Mouse (Mus musculus): ENCODE measurements around the gene 9530053A07Rik. TPM values are rescaled to one million over a fixed set of nuclear protein-coding genes. Genes with fewer than 3 reads are reported as not detected.
"Not testable (repeated sequence)": the region's sequence is repeated elsewhere in the genome, so short reads cannot be mapped to it uniquely, and the experiment has no call there.

The 9530053A07Rik gene
- polyA plus RNA-seq, 1 experiment from 2014 or later, result not detected

DNA sequence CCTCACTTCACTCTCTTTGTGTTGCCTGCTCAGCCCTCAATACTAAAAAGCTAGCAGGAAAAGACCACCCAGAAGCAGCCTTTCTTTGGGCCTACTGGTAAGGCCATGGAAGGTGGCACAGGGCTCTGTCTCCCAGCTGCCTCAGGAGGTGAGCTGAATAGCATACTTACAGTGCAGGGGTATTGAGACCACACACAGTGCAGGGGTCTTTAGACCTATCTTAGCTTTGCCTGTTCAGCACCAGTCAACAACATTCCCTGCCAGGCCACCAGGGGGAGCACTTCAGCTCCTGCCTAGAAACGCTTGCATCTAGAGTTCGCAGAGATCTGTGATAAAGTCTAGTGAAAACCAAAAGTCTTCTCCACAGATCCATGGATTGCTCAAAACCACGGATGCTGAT, 19.0 kb downstream of the 9530053A07Rik start:
- H3K4me3 ChIP-seq (replicated peaks), result no peak overlapping the region
- no peaks in the 10 kb centered on the region for H3K36me3 ChIP-seq (replicated peaks)
- H3K27me3 ChIP-seq, result no peaks in the 10 kb centered on the region; the same call in none of the 2 replicates
- no peak overlapping the region for H3K4me2 ChIP-seq
- WGBS (ENCODE audit: insufficient replicate concordance), result 13% methylated on average over 3 of the region's 3 CpGs
- 0 out of 2 replicates have a peak, but pooled peaks cover 2% of the 10 kb centered on the region for H3K9me3 ChIP-seq (replicated peaks)
- H3K9ac ChIP-seq, result no peak overlapping the region
- no peaks in the 10 kb centered on the region for H3K4me1 ChIP-seq (replicated peaks)
- no peak for ATAC-seq (ENCODE audit: insufficient read depth)
- H3K27ac ChIP-seq (replicated peaks), result no peak overlapping the region

DNA sequence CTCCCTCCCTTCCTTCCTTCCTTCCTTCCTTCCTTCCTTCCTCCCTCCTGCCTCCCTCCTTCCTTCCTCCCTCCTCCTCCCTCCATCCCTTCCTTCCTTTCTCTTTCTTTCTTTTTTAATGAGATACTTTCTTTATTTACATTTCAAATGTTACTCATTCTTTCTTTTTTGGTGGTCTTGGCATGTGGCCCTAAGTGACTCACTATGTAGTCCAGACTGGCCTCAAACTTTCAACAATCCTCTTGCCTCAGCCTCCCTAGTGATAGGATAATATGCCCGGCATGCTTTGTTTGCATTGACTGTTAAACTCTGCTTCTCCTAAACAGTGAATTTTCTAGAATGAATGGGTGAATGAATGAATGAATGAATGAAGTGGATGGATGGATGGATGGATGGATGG, 20.6 kb downstream of the 9530053A07Rik start:
- ATAC-seq (ENCODE audit: insufficient read depth), result no peak
- WGBS (ENCODE audit: insufficient replicate concordance), result 70% methylated on average over 1 of the region's 1 CpGs

DNA sequence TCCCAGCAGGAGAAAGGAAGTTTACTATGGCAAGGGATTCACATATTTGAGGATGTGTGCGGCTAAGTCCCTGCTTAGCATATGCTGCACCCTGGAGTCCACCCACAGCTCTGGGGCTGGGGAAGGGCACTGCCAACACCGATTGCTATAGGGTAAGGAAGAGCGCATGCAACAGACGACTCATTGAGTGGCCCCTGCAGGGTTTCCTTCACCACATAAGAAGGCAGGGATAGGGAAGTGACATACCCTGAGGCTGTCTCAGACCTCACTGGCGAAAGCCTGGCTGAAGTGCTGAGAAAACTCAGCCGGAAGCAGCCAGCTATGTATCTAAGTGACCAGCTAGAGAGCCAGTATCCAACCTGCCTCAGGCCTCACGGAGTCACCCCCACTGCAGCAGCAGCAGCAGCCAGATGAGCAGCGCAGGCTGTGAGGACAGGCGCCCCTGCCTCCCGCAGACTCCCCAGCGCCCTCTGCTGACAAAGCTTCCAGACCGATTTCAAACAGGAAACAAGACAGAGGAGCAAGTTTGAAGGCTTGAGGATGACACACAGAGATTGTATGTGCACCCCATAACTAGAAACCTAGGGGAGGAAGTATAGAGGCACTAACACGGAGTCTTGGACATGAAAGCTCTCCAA, 22.4 kb downstream of the 9530053A07Rik start:
- H3K4me2 ChIP-seq, result no peak overlapping the region
- no peaks in the 10 kb centered on the region for H3K9me3 ChIP-seq (replicated peaks)
- H3K9ac ChIP-seq, result no peak overlapping the region
- no peaks in the 10 kb centered on the region for H3K4me1 ChIP-seq (replicated peaks)
- ATAC-seq (ENCODE audit: insufficient read depth), result no peak
- WGBS (ENCODE audit: insufficient replicate concordance), result 8% methylated on average over 13 of the region's 13 CpGs
- H3K27me3 ChIP-seq, result no peaks in the 10 kb centered on the region; the same call in none of the 2 replicates
- H3K36me3 ChIP-seq (replicated peaks), result no peaks in the 10 kb centered on the region
- no peak overlapping the region for H3K4me3 ChIP-seq (replicated peaks)
- no peak overlapping the region for H3K27ac ChIP-seq (replicated peaks)

More for the DNA sequence above, 20.6 kb downstream of the 9530053A07Rik start:
- Histone ChIP-seq H3K36me3 (replicated peaks) (no peaks in the 10 kb centered on the region), H3K4me1 (replicated peaks) (no peaks in the 10 kb centered on the region), H3K4me3 (replicated peaks) (no peak overlapping the region), H3K9ac (no peak overlapping the region), H3K27ac (replicated peaks) (no peak overlapping the region), H3K4me2 (no peak overlapping the region), H3K9me3 (replicated peaks) (no peaks in the 10 kb centered on the region), H3K27me3 (no peaks in the 10 kb centered on the region; the same call in none of the 2 replicates)

DNA sequence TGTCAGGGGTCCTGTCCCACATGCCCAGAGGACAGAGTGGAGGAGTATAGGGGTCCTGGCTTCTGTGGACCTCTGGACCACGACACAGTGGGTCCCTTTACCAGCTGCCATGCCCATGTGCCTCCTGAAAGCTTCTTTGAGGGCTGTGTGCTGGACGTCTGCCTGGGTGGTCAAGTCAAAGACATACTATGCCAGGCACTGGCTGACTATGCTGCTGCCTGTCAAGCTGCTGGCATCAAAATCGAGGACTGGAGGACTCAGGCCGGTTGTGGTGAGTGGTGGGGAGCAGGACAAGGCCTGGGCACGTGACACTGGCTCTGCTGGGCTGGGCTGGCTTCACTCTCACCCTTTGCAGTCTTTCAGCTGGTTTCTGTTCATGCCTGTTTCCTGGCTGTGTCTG, 24.3 kb downstream of the 9530053A07Rik start:
- H3K4me1 ChIP-seq (replicated peaks); H3K27ac ChIP-seq (replicated peaks); H3K9me3 ChIP-seq (replicated peaks); H3K4me3 ChIP-seq (replicated peaks); H3K27me3 ChIP-seq; H3K36me3 ChIP-seq (replicated peaks); ATAC-seq (ENCODE audit: insufficient read depth); H3K4me2 ChIP-seq; H3K9ac ChIP-seq: not testable (repeated sequence)
- WGBS (ENCODE audit: insufficient replicate concordance), result 25% methylated on average over 5 of the region's 5 CpGs

DNA sequence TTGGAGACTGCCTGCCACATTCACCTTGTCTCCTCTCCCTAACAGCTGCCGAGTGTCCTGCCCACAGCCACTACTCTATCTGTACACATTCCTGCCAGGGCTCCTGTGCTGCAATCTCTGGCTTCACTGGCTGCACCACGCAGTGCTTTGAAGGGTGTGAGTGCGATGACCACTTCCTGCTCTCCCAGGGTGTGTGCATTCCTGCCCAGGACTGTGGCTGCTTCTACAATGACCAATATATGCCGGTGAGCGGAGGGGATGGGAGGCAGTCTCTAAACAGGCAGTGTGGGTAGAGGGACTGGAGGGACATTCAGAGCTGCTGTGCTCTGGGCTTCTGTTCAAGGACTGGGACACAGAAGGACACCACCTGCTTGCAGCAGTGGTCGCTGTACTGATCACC, 30.0 kb downstream of the 9530053A07Rik start:
- ATAC-seq (ENCODE audit: insufficient read depth), result no peak
- H3K36me3 ChIP-seq (replicated peaks), result no peaks in the 10 kb centered on the region
- no peaks in the 10 kb centered on the region for H3K9me3 ChIP-seq (replicated peaks)
- no peak overlapping the region for H3K4me3 ChIP-seq (replicated peaks)
- H3K4me2 ChIP-seq, result no peak overlapping the region
- no peaks in the 10 kb centered on the region for H3K4me1 ChIP-seq (replicated peaks)
- no peak overlapping the region for H3K9ac ChIP-seq
- H3K27me3 ChIP-seq, result no peaks in the 10 kb centered on the region
- H3K27ac ChIP-seq (replicated peaks), result no peak overlapping the region
- WGBS (ENCODE audit: insufficient replicate concordance), result 25% methylated on average over 6 of the region's 6 CpGs

DNA sequence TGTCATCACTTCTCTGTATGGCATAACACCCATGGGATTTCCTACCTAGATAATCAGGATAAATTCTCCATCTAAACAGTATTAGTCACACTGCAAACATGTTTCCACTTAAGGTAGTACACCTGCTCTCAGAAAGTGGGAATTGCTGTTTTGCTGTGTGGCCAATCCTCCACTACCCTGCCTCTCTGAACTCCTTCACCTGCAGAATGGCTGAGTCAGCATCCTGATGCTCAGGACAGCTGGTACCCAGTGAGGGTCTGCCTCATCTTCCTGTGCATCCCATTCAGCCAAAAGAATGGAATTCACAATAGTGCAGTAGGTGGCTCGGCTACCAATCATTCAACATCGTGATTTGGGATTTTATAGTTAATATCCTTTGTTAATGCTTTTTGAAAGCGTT, 30.6 kb downstream of the 9530053A07Rik start:
- no peaks in the 10 kb centered on the region for H3K4me1 ChIP-seq (replicated peaks)
- no peaks in the 10 kb centered on the region for H3K27me3 ChIP-seq
- no peaks in the 10 kb centered on the region for H3K36me3 ChIP-seq (replicated peaks)
- no peak for ATAC-seq (ENCODE audit: insufficient read depth)
- H3K4me2 ChIP-seq, result no peak overlapping the region
- H3K27ac ChIP-seq (replicated peaks), result no peak overlapping the region
- 55% methylated on average over 3 of the region's 3 CpGs for WGBS (ENCODE audit: insufficient replicate concordance)
- no peak overlapping the region for H3K9ac ChIP-seq
- no peak overlapping the region for H3K4me3 ChIP-seq (replicated peaks)
- no peaks in the 10 kb centered on the region for H3K9me3 ChIP-seq (replicated peaks)

DNA sequence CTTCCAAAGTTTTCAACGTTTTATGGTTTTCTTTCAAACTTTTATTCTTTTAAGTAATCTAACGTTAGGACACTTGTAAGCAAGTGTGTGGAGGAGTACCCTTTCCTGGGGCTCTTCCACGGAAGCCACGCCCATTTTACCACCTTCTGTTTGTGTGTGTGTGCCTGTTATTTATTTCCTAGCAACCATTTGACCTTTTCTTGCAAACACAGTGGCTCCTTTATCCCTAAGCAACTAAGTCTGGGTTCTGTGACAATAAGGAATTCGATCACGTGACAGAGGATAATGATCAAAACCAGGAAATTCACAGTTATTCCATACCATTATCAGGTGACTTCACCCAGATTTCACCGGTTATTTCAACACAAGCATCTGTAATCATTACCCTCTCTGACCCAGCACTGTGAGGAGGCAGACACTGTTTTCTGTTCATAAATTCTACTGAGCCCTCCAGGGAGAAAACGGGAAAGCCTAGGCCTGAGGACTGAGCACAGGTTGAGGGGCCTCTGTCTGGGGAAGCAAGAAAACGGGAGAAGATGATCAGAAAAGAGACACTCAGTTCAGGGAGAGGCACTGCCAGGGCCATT, 32.0 kb downstream of the 9530053A07Rik start:
- WGBS (ENCODE audit: insufficient replicate concordance), result 48% methylated on average over 9 of the region's 9 CpGs
- no peak overlapping the region for H3K9ac ChIP-seq
- no peaks in the 10 kb centered on the region for H3K36me3 ChIP-seq (replicated peaks)
- peaks cover 5% of the 10 kb centered on the region; the same call in 1 of the 2 replicates for H3K9me3 ChIP-seq (replicated peaks)
- H3K27me3 ChIP-seq, result no peaks in the 10 kb centered on the region
- H3K4me1 ChIP-seq (replicated peaks), result no peaks in the 10 kb centered on the region
- no peak overlapping the region for H3K4me3 ChIP-seq (replicated peaks)
- no peak overlapping the region for H3K27ac ChIP-seq (replicated peaks)
- no peak overlapping the region for H3K4me2 ChIP-seq
- no peak for ATAC-seq (ENCODE audit: insufficient read depth)

DNA sequence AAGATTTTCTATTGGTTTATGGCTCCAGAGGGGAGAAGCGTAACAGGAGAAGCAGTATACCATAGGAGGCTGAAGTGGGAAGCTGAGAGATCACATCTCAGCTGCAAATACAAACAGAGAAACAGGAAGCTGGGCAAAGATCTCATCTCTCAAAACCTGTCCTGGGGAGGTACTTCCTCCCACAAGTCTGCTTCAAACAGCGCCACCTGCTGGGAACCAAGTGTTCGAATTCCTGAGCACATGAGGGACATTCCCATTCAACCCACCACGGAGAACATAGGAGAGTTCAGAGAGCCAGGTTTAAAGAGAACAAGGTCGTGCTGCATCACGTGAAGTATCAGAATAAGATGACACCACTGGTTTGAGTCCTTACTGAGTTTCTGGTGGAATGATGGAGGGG, 36.1 kb downstream of the 9530053A07Rik start:
- ATAC-seq (ENCODE audit: insufficient read depth), result no peak
- Histone ChIP-seq H3K4me3 (replicated peaks) (no peak overlapping the region), H3K4me1 (replicated peaks) (peaks cover 22% of the 10 kb centered on the region), H3K9me3 (replicated peaks) (peaks cover 5% of the 10 kb centered on the region; the same call in 1 of the 2 replicates), H3K4me2 (no peak overlapping the region), H3K27me3 (no peaks in the 10 kb centered on the region; the same call in 1 of the 2 replicates), H3K36me3 (replicated peaks) (no peaks in the 10 kb centered on the region), H3K9ac (no peak overlapping the region), H3K27ac (replicated peaks) (no peak overlapping the region)
- WGBS (ENCODE audit: insufficient replicate concordance), result 63% methylated on average over 6 of the region's 6 CpGs

DNA sequence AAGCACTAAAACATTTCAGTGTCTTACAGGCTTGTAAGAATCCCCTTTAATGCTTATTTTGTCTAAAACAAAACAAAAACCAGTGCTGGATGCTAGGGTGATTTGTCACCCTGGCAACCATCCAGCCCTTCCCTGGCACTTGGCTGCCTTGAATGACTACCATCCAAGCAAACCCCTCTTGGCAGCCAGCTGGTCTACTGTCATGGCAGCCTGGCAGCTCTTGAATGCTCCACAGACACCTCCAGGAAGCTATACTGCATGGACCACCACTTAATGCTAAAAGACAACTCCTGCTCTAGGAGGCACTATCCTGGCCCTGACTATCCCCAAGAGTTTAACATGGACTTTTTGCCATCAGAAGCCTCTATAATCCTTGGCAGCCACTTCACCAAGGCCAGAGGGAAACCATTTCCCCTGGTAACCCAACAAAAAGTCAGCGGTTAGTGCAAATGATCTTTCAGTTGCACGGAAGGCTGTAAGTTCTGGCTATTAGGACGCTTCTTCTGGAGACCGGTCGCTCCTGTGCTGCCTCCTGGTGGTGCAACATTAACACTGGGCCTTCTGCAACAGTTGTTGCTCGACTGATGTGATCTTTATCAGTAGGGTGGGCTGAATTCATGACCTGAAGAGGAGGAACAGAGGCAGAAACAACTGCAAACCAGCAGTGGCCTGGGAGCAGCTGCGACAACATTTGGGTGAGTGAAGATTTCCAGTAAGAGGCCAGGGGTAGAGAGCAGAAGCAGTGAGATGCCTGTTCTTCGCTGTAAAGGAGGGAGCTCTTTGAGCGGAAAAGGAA, 39.3 kb downstream of the 9530053A07Rik start:
- Histone ChIP-seq H3K4me3 (replicated peaks) (peak overlapping the region; percentile 84), H3K27ac (replicated peaks) (peak overlapping the region; percentile 90), H3K9ac (peak overlapping the region; percentile 72), H3K36me3 (replicated peaks) (no peaks in the 10 kb centered on the region), H3K4me2 (peak overlapping the region; percentile 100), H3K4me1 (replicated peaks) (peaks cover 50% of the 10 kb centered on the region), H3K27me3 (no peaks in the 10 kb centered on the region; the same call in 1 of the 2 replicates), H3K9me3 (replicated peaks) (peaks cover 5% of the 10 kb centered on the region; the same call in 1 of the 2 replicates)
- ATAC-seq (ENCODE audit: insufficient read depth), result no peak
- whole genome bisulfite sequencing (ENCODE audit: insufficient replicate concordance), result 3% methylated on average over 9 of the region's 9 CpGs

DNA sequence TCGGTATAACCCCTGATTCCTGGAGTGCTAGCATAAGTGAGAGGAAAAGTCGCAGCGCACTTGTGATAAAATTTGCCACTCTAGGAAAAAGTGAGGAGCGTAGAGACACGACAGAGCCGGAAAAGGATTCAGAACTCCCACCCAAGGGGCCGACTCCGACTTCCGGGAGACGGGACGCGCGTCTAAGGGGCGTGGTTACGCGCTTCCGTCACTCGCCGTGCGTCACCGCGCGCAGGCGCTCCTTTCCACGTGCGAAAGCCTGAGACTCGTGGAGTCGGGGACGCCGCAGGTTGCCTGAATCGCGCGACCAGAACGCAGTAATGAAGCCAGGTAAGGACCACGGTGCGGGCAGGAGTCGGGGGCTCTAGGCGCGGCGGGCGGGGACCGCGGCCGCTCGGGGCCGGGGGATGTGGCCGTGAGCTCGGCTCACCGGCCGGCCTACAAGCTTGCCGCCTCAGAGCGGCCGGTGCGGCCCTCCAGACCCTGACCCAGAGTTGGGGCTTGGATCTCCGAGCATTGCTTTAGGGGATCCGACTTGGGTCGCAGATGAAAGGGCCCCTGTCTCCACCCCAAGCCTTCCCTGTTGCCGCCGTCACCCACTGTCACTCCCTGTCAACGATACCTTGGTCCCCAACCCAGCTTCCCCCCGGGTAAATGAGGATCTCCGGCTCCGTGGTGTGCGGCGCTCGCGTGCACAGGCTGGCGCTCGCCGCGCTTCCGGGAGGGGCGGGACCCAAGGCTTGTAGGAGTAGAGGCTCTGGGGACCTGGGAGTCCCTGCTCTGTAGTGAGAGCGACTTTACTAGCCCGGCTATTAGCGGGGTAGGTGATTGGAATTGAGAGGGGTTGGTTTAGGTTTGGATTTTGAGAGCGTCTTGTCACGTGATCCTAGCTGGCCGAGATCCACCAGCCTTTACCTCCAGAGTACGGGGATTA, 40.5 kb downstream of the 9530053A07Rik start, which contains the start of gene Fbl:
Fbl (plus strand) TSS at position 222 of the 934 bp plus-strand sequence.
- H3K27ac ChIP-seq (replicated peaks), result peak within 1 kb of the TSS; percentile 90
- peak; percentile 85 for ATAC-seq (ENCODE audit: insufficient read depth)

More for the DNA sequence above, 40.5 kb downstream of the 9530053A07Rik start, which contains the start of gene Fbl:
- under 1% methylated on average over 80 of the region's 80 CpGs for WGBS (ENCODE audit: insufficient replicate concordance)
- H3K4me1 ChIP-seq (replicated peaks), result peaks cover 55% of the 10 kb centered on the region
- H3K9me3 ChIP-seq (replicated peaks), result peaks cover 5% of the 10 kb centered on the region; the same call in 1 of the 2 replicates
- peak within 1 kb of the TSS; percentile 100 for H3K4me2 ChIP-seq
- peak within 1 kb of the TSS; percentile 72 for H3K9ac ChIP-seq
- H3K36me3 ChIP-seq (replicated peaks), result peaks cover under 1% of the 10 kb centered on the region; the same call in 1 of the 2 replicates
- peak within 1 kb of the TSS; percentile 84 for H3K4me3 ChIP-seq (replicated peaks)
- H3K27me3 ChIP-seq, result no peaks in the 10 kb centered on the region; the same call in 1 of the 2 replicates
